Mouse (Mus musculus): Measurements from ENCODE around the gene Dll4.

- TF ChIP-seq CTCF (IDR thresholded peaks at IDR 0.05; ENCODE audit: low read depth) (no peak), EP300 (optimal IDR thresholded peaks at IDR 0.05) (no peak)
These were observed 30.7 kb downstream of the Dll4 start for GRCm38 (mm10) chr2:119356310-119356709.
